Mouse (Mus musculus): ENCODE data around the gene Insrr. TPM values are rescaled to one million over a fixed set of nuclear protein-coding genes. Genes with fewer than 3 reads are reported as not detected.

Gene Insrr
- 1.6 and 2.7 TPM in 2 replicates for polyA plus RNA-seq (2012; rRNA removed)

DNA sequence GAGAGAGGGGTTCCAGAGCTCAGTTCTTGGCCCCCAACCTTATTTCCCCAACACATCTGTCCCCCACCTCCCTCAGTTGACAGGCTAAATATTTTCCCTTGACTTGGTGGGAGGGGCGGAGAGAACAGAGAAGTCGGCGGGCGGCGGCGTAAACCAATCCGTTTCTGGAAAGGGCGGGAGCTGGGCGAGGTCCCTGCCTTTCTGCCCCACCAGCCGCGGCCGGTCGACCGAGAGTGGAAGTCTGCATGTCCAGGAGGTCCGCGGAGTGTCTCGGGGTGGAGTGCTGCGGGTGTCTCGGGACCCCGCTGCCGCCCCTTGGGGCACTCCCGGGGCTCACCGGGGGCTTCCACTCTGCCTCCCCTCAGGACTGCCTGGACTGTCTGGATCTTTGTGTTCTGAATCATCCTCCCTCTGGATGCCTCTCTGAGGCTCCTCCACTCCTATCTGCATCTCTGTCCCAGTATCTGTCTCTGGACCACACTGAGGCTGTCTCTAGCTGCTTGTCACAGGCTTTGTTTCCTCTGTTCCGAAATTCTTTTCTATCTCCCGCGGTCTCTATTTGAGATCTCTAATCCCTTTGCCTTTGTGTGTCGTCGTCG lies at the start of gene Insrr:
Gene Insrr, plus strand, starts transcription at position 216 of the 599 bp plus-strand sequence.

DNA sequence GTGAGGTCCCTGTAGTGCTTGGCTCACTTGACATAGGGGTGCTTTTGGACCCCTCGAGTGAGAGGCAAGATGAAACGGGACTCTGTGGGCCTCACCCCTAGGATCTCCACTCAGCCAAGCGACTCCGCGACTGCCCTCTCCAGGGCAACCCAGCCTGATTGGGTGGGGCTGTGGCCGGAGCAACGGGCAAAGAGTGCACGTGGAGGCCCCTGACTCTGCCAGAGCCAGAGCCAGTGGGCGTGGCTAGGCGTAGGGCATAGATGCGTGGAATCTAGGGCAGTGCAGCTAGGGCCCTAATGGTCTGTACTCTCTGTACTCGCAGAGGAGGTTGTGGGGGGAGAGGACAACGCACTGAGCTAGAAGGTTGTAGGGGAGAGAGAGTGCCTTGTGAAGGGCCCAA lies 48.3 kb upstream of the Insrr start, which contains the start of gene Lrrc71:
Gene Lrrc71, minus strand, starts transcription at position 195 of the 400 bp plus-strand sequence.

DNA sequence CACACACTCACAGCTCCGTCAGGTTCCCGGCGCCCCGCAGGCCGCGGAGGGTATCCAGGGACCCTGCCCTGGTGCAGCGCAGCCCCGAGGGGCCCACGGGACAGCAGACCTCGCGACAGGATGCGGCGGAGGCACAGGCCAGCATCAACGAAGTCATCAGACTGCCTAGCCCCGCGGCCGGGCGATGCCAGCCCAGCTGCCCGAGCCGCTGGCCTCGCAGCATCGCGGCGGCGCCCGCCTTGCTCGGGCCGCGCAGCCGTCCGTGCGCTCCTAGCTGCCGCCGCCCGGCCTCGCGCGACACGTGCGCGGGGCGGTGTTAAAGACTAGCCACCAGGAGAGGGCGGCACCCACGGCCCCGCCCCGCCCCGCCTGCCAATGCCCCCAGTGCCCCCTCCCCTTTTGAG lies 1.8 kb upstream of the Insrr start, which contains the start of gene Ntrk1:
Gene Ntrk1, minus strand, starts transcription at position 241 of the 404 bp plus-strand sequence.

DNA sequence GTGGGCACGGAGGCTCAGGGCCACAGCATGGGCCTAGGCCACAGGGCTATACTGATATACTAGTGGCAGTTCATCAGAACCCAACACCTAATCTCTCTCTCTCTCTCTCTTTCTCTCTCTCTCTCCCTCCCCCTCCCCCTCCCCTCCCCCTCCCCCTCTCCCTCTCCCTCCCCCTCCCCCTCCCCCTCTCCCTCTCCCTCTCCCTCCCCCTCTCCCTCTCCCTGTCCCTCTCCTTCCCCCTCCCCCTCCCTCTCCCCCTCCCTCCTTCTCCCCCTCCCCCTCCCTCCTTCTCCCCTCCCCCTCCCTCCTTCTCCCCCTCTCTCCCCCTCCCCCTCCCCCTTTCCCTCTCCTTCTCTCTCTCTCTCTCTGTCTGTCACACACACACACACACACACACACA lies 27.5 kb downstream of the Insrr start, which contains the start of gene Pear1:
Gene Pear1, minus strand, starts transcription at position 101 of the 400 bp plus-strand sequence.

DNA sequence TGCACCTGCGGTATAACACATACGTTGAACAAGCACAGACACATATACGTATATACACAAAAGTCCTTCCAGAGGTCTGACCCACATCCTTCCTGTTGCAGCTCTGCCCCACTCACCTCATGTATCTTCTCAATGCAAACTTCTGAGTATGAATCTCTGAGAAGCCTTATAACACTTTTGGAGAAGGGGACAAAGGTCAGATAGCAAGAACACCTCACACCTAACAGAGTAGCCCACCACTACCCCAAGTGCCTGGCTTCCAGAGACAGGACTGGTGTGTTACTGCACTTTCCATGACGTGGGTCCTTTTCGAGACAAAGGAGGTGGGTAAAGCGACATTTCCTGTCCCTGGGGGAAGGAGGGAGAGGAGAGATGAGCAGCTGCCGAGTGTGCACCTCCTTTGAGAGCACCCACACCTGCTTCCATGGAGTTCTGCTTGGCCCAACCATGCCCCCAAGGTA lies 49.9 kb downstream of the Insrr start, which contains the start of gene Sh2d2a:
Gene Sh2d2a, plus strand, starts transcription at position 106 of the 461 bp plus-strand sequence.

Other genes starting within 250 kb of the Insrr start
- gene Arhgef11, start 179.4 kb upstream of the Insrr start, polyA plus RNA-seq (2012; rRNA removed): 10.4 and 13.9 TPM in 2 replicates
- gene Lrrc71, start 48.3 kb upstream of the Insrr start, polyA plus RNA-seq (2012; rRNA removed): 0.02 and 0.14 TPM in 2 replicates
- 0.17 and 0.20 TPM in 2 replicates for gene Ntrk1, start 1.8 kb upstream of the Insrr start, polyA plus RNA-seq (2012; rRNA removed)
- 11.8 and 12.6 TPM in 2 replicates for gene Pear1, start 27.4 kb downstream of the Insrr start, polyA plus RNA-seq (2012; rRNA removed)
- 0.16 and 0.45 TPM in 2 replicates for gene Sh2d2a, start 49.8 kb downstream of the Insrr start, polyA plus RNA-seq (2012; rRNA removed)
- gene Prcc, start 88.7 kb downstream of the Insrr start, polyA plus RNA-seq (2012; rRNA removed): 12.5 and 13.3 TPM in 2 replicates
- 28.9 and 30.2 TPM in 2 replicates for gene Hdgf, start 109.4 kb downstream of the Insrr start, polyA plus RNA-seq (2012; rRNA removed)
- gene Mrpl24, start 122.6 kb downstream of the Insrr start, polyA plus RNA-seq (2012; rRNA removed): 9.8 and 10.8 TPM in 2 replicates
- 4.0 and 4.7 TPM in 2 replicates for gene Isg20l2, start 133.4 kb downstream of the Insrr start, polyA plus RNA-seq (2012; rRNA removed)
- gene Rrnad1, start 133.8 kb downstream of the Insrr start, polyA plus RNA-seq (2012; rRNA removed): 11.2 and 19.0 TPM in 2 replicates
- 9.3 and 9.4 TPM in 2 replicates for gene Crabp2, start 151.7 kb downstream of the Insrr start, polyA plus RNA-seq (2012; rRNA removed)
- 1.2 and 1.7 TPM in 2 replicates for gene Nes, start 174.1 kb downstream of the Insrr start, polyA plus RNA-seq (2012; rRNA removed)
- gene Bcan, start 203.3 kb downstream of the Insrr start, polyA plus RNA-seq (2012; rRNA removed): 0.26 and 0.44 TPM in 2 replicates
- not detected in 2 replicates for gene Hapln2, start 230.6 kb downstream of the Insrr start, polyA plus RNA-seq (2012; rRNA removed)
- gene Gpatch4, start 246.2 kb downstream of the Insrr start, polyA plus RNA-seq (2012; rRNA removed): 1.7 and 2.1 TPM in 2 replicates